Comparison of ENCODE assay signal across 13 mouse cellular contexts in the genomic region with DNA sequence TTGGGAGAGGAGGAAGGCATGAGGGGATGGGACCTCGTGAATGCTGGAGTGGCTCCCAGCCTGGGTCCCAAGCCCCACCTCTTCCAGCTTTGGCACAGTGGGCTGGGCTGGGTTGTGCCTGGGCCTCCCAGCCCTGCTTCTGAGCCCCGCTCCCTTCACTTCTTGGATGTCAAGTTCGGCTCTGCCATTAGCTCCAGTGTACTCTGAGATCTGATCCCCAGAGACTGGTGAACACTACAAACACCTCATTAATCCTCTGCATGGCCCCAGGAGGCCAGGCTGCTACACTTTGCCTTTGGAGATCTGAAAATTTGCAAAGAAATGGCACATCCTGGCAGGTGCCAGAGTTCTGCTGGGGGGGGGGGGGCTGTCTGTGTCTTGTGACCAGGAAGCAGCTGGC. TPM values are rescaled to one million over a fixed set of nuclear protein-coding genes. Genes with fewer than 3 reads are reported as not detected.
"Had no signal": no experiment of that assay in that cellular context is flagged by ENCODE, and none has a peak within 500 bp of the region (broad histone marks: within the 10 kb centered on the region; RNA-seq: fewer than 3 reads in every experiment).

No protein-coding gene starts in this region.

- H3K4me2 ChIP-seq: liver, embryonic 11.5 days; liver, embryonic 15.5 days; lung, embryonic 15.5 days had no signal

- H3K36me3 ChIP-seq: limb, embryonic 10.5 days; liver, embryonic 15.5 days; lung, embryonic 15.5 days had no signal

- H3K9me3 ChIP-seq: limb, embryonic 10.5 days; liver, embryonic 15.5 days; lung, embryonic 15.5 days had no signal

- H3K9ac ChIP-seq: liver, embryonic 15.5 days; lung, embryonic 15.5 days had no signal

- H3K27ac ChIP-seq: kidney, postnatal 0 days; limb, embryonic 10.5 days; liver, embryonic 15.5 days; lung, embryonic 15.5 days; stomach, postnatal 0 days had no signal

- H3K4me3 ChIP-seq: limb, embryonic 10.5 days; liver, embryonic 15.5 days; lung, embryonic 15.5 days had no signal

- DNase-seq: kidney, adult 11 months; kidney, adult 9 months; kidney, postnatal 36 days; right cerebral cortex, adult 18-20 months; right cerebral cortex, postnatal 25 days; thymus, postnatal 4 days had no signal

- H3K4me1 ChIP-seq: liver, embryonic 15.5 days; lung, embryonic 15.5 days had no signal

RNA-seq across cellular contexts. Expression of a gene that starts 39.7 kb away (rescaled TPM):
- total RNA-seq: monocyte, adult 5-6 weeks had no signal
